Mouse (Mus musculus) Muller cell, postnatal 12 days (primary cell): ENCODE results near the gene Ifitm1.
"Not testable (repeated sequence)": the region's sequence is repeated elsewhere in the genome, so short reads cannot be mapped to it uniquely, and the experiment has no call there.

Experiments
- DNase-seq: peaks from one replicate; pipeline ENCODE4 v3.0.0-alpha.2; 2015; ENCODE audit errors: inconsistent ontology term

The Ifitm1 gene

DNA sequence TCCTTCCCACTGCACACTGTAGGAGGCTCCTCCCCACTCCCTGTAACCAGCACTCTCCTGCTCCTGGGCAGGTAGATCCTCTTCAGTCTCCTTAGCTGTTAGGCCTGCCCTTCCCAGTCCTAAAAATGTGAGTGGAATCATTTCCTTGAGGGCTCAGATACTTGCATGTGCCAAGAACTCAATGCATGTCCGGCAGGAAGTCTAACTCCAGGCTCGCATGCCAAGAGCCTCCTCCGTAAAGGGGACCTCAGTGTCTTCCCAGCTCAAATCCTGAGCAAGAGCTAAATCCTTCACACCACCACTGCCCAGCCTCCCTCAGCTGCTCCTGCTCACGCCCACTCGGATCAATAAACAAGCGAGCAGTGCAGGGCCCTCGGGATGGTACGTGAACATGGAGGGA lies 16.0 kb upstream of the Ifitm1 start:
- DNase-seq = no peak

DNA sequence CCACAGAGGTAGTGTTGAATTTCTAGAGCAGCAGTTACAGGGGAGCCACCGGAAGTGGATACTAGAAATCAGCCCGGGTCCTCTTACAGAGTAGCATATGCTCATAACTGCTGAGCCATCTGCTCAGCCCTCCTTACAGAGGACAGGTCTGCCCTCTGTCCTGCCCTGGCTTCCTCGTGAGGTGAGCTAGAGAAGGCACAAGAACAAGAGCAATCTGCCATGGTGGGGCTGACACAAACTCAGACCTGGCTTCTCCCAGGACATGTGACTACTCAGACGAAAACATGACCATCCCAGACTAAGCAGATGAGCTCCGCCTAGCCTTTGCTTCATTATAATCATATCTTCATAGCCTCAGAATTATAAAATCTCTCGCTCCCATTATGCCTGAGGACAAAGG lies 15.3 kb upstream of the Ifitm1 start:
- no peak for DNase-seq

GRCm38 (mm10) chr7:140952441-140952840 lies 14.6 kb upstream of the Ifitm1 start:
- DNase-seq = no peak

- DNase-seq = no peak
Observed at GRCm38 (mm10) chr7:140953133-140953532, 13.9 kb upstream of the Ifitm1 start.

DNA sequence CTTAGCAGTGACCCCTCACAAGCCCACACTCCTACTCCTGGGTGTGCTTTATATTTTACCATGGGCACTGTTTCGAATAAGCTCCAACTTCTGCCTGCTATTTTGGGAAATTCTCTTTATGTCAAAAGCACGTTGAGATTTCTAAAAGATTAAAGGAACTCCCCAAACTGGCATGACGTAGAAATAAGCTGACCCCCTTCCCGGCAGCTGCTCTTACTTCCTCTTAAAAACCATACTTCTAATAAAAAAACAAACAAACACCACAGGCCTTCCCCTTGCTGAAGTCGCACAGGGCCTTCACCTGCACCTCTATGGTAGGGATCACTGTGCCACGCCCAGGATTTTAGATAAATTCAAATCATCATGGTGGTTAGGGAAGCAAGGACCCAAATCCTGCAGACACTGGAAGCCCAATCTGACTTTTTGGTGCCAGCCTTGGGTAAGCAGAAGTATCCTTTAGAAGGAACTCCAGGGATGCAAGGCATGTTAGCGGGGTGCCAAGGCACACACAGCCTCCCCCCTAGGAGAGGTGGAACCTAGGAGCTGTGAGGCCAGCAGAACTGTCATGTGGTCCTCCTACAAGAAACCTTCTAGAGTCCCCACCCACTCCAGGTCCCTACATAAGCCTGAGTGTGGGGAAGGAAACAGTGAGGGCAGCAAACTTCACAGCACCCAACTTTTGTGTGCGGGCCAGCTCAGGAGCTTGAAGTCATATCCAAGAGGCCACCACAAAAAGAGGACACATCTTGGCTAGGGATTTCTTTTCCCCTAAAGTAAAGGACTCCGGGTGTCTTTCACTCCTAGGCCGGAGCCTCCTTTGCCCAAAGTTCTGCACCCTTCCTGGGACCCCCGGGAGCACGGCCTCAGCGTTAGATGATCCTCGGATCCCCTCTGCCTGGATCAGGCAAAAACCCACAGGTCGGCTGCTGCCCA lies 13.0 kb upstream of the Ifitm1 start:
- no peak for DNase-seq

DNA sequence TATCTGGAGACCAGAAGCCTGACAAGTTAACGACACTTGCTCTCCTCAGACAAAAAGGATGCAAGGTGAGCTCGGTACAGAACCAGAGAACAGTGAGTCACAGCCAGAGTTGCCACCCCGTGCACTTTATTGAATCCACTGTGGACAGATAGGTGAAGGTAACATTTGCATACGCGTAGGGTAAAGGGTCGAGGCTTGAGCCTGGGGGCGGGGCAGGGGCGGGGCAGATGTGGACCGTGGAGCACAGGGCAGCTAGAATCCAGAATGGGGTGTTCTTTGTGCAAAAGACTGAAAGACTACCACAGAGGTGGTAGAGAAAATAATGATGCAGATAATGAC lies 12.3 kb upstream of the Ifitm1 start:
- no peak for DNase-seq

GRCm38 (mm10) chr7:140955342-140955741 lies 11.7 kb upstream of the Ifitm1 start:
- peak; percentile 51 for DNase-seq

GRCm38 (mm10) chr7:140955758-140956555 lies 11.1 kb upstream of the Ifitm1 start, which contains the start of the genes Gm45717 and Ifitm2:
Gm45717 (minus strand) TSS chr7:140955937.
Ifitm2 (minus strand) TSS chr7:140955987.
- peak; percentile 79 for DNase-seq

DNA sequence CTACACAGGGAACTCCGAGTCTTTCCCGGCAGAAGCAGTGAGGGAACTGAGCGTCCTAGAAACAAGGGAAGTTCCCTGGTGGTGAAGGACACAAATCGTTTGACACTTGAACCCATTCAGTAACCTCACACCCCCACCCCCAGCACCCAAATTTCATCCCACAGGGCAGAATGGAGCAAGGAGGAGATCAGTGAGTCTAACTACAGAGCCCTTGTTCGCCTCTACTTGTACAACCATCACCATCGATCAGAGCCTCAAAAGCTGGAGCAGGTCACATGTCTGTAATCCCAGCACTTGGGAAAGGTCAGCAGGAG lies 10.5 kb upstream of the Ifitm1 start:
- DNase-seq = no peak

DNA sequence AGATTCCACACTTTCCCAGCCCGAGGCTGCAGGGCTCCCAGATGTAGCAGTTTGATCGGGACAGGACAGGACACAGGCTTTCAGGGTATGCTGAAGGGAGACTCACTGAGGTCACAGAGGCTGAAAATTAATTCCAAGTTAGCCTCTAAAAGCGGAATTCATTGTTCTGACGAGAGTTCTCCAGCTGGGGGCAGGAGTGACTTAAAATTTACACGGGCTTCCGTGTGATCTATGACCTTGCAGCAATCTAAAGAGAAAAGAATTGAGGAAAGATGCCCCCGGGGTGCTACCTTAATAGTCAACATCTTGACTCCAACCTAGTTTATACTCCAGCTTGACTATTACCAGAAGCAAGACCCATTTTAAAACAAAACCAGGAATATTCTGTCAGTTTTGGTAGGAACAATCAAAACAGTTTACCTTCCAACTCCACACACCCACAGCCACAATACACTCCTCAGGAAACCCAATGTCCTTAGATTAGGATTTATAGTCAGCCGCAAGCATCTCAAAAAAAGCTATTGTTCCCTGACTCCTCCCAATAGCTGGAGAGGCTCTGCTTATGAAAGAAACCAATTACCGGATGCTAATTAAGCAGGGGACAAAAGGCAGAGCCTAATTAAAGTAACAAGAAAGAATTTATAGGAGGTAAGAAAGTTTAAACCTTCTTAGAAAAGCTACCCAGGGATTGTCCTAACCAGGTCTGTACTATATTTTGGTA lies 7.7 kb upstream of the Ifitm1 start:
- DNase-seq = peak; percentile 54

- DNase-seq = no peak
Observed at GRCm38 (mm10) chr7:140960026-140960425, 7.0 kb upstream of the Ifitm1 start.

DNA sequence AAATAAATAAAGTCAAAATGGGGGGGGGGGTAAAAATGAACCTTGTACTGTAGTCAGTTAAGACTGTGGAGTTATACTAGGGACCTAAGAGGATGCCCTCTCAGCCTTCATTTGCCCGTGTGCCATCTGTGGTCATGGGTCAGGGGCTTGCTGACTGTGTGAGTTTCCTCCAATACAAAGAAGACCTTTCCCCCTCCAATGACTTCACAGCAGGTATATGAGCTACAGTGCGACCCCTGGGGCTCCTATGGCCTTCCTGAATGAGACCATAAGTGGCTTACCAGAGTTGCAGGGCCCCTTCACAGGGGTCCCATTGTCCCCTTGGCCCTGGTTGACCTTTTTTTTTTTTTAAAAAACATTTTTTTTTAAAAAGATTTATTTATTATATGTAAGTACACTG lies 5.6 kb upstream of the Ifitm1 start:
- no peak for DNase-seq

GRCm38 (mm10) chr7:140962733-140963132 lies 4.3 kb upstream of the Ifitm1 start:
- no peak for DNase-seq

GRCm38 (mm10) chr7:140967862-140968591 lies 1.0 kb downstream of the Ifitm1 start:
- no peak for DNase-seq

DNA sequence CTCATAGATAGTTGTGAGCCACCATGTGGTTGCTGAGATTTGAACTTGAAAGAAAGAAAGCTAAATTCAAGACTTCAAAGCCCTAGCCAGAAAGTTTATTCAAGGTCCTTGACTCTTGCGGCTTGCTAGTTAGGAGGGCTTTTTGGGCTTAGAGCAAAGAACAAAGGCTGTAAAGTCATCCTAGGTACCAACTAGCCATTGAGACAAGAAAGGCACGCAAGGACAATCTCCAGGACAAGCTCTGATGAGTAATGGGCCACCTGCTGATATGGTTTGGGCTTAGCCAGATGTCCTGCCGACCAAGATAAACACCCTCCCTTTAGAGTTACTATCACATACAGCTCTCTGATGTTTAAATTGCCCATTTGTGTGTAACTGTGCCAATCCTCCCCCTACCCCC lies 1.7 kb downstream of the Ifitm1 start:
- not testable (repeated sequence) for DNase-seq

DNA sequence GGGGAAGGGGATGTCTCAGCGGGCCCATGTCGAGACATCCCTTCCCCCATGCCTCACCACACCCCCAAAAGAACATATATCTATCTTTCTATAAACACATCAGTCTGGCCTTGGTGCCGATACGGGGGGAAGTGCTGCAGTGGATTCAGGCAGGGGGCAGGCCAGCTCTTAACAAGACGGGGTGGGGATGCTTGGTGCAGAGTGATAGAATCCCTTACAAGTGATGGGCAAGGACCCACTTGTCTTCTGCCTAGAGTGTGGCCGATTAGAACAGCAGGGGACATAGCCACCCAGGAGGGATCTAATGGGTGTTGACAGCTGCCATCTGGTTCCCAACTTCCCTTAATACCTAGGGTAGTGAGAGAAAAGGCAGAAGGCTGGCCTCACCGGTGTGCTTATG lies 3.9 kb downstream of the Ifitm1 start:
- DNase-seq = no peak

GRCm38 (mm10) chr7:140971479-140972171 lies 4.6 kb downstream of the Ifitm1 start:
- no peak for DNase-seq

GRCm38 (mm10) chr7:140973396-140974165 lies 6.6 kb downstream of the Ifitm1 start:
- peak; percentile 94 for DNase-seq

DNA sequence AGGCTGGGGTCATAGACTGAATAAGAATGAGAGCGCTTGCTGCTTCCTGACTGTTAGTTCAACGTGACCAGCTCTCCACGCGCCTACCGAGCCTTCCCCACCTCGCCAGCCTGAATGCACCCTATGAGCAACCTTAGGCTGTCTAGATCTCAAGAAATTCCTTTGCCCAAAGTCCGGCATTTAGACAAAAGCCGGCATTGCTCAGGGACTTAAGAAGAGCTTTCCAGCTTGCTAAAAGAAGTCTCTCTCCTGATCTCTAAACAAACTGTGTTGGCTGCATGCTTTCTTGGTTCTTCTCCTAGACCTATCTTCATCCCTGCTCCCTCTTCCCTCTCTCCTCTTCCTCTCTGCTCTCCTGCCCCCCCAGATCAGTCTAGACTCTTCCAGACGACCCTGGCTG lies 7.9 kb downstream of the Ifitm1 start:
- no peak for DNase-seq

- no peak for DNase-seq
Observed at GRCm38 (mm10) chr7:140975465-140975864, 8.4 kb downstream of the Ifitm1 start.
